Mouse (Mus musculus): ENCODE measurements around the gene 2010111I01Rik.

DNA sequence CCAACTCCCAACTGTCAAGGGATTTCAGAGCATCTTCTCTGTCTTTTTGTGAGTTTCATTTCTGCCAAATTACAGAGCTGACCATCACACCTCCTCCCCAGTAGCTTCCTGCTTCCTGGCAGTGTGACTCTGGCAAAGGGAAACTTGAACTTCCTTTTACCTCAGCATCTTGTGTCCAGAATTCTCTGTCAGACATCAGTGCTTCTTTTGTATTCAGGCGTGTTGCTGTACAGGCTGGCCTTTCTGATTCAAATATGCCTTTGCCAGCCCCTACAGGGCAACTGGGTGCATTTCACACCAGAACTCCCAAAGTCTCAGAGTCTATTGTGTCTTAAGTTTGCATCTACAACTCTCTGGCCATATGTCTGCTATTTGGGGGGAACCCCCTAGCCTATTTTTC is 183.5 kb downstream of the 2010111I01Rik start:
- TF ChIP-seq CTCF (IDR thresholded peaks at IDR 0.05; ENCODE audit: extremely low read depth, insufficient read depth, low read length) (no peak), POLR2A (IDR thresholded peaks at IDR 0.05; ENCODE audit: extremely low read depth, insufficient read depth, low read length) (no peak)
